Mouse (Mus musculus) right cerebral cortex, postnatal 25 days (tissue): ENCODE data around the gene Duoxa2.
A peak's percentile ranks its signal among the peaks of the same experiment; 100 is the strongest.
"Not testable (repeated sequence)": the region's sequence is repeated elsewhere in the genome, so short reads cannot be mapped to it uniquely, and the experiment has no call there.

ENCODE experiments used
- DNase-seq: peaks from one replicate; pipeline ENCODE4 v3.0.0; 2022

Duoxa2 gene

DNA sequence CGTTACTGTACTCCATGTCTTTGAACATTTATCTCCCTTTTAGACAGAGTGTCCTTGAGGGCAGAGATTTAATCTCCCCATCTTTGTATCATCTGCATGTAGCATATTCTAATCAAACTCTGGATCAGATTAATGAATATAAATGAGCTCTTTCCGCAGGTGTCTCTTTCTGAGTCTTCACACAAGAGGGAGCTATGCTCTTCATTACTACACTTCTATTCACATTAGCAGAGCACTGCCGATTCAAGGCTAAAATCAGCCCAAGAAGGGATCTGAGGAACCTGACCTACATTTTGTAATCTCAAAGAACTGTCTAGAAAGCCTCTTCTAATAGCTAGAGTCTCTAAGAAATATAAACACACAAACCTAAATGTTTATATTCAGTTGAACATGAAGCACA lies 10.9 kb downstream of the Duoxa2 start:
- no peak for DNase-seq

DNA sequence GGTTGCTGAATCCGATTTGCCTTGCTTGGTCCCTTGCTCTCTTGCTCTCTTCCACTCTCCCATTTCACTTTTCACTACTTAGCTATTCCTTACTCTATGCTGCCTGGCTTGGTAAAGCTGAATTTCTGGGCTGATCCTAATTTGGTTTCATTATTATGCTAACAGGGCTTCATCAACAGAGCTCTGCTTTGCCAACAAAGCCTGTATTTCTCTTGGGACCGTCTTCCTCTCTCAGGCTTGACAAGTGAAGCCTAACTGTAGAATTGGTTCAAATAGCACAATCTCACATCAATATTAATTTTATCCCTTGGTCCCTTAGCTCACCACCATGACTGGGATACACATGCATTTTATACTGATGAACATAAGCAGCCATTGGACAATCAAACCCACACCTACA lies 12.9 kb downstream of the Duoxa2 start:
- no peak for DNase-seq

DNA sequence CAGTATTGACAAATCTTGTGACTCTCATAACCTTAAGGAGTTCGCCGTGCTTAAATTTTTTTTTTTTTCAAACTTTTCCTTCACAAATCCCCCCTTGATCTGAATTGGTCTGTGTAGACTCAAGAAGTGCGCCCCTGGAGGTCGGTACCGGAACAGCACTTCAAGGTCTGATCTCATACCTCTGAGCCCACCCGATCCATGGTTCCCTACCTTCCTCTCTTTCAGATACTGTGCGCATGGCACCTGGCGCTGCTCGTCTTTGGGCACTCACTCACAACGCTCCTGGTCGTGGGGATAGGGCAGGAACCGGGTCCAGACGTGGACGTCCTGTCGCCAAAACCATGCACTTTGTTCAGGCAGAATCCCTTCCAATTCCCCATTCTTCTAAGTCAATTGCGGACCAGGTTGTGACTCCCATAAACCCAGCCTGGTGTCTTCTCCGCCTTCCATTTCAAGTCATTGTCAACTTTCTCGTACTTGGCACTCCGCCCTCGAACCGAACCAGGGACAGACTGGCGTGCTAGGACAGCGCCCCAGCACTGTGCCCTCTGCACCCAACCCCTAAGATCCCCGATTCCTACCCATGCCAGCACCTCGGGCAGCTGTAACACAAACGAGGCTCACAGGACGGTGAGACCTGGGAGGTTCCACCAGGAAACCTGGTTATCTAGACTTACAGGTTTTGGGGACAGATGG lies 14.2 kb downstream of the Duoxa2 start:
- DNase-seq: no peak

DNA sequence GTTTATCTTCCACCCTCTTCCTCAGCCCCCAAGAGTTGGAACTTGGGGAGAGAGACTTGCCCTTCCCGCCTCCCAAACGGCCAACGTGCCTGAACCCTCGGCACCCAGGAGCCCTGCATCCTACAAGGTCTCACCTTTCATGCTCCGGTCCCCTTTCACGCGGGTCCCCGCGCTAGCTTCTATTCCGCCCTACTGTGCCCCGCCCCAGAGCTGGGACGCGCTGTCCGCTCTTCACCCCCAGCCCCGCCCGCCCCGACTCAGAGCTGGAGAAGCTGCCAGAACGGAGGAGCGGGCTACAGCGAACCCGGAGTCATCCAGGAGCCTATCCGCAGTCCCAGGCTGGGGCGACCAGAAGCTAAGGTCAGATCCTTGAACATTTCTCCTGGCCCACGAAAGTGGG lies 14.8 kb downstream of the Duoxa2 start, which contains the start of gene Duoxa1:
TSS of gene Duoxa1 (minus strand) at position 195 of the 400 bp plus-strand sequence.
- no peak for DNase-seq

DNA sequence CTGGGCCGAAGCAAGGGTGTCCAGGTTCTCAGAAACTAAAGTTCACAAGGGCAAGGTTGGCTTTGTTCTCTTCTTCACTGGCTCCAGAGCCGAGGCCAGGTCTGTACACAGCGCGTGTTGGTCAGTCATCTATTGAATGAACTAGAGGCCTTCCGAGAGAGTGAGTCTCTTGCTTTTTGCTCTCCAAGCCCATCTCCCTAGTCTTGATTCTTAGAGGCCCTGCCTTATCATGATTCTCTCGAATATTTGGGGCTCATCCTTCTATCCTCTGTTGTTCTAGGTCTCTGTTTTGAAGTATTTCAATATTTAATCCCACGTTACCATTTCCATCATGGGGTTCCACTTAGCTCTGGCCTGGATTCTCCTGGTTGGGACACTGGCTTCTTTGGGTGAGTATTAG lies 16.7 kb downstream of the Duoxa2 start, which contains the start of gene Duox1:
TSS of gene Duox1 (plus strand) at position 301 of the 400 bp plus-strand sequence.
- DNase-seq: no peak

DNA sequence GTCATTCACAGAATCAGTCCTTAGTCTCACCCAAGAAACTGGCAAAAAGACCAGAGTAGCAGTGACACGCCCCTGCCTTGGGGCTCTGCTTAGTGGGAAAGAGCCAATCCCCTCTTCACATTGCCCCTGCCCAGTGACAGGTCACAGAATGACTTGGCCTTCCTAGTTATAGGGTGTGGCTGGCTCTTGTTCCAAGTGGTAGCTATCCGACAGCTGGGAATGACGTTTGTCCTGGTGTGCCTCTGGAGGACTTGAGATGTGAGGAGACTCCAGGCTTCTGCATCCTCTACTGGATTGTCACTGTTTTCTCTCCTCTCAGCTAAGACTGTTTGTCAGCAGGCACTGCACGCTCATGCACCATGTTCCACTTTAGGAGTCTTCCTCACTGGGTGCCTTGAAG lies 18.7 kb downstream of the Duoxa2 start:
- DNase-seq: no peak

DNA sequence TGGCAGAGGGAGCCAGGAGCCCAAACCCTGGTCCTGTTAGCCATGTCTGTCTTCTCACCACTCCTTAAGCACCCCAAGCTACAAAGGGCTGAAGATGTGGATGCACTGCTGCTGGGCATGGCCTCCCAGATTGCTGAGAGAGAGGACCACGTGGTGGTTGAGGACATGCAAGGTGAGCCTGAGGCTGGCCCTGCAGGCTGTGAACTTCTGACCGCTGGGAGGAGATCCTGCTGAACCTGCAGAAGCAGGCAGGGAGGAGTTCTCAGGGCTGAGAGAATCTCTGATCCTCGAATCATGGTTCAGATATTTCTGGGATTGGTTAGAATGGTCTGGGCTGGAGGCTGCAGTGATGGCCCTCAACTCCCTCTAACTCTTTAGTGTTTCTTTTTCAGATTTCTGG lies 25.3 kb downstream of the Duoxa2 start:
- no peak for DNase-seq

DNA sequence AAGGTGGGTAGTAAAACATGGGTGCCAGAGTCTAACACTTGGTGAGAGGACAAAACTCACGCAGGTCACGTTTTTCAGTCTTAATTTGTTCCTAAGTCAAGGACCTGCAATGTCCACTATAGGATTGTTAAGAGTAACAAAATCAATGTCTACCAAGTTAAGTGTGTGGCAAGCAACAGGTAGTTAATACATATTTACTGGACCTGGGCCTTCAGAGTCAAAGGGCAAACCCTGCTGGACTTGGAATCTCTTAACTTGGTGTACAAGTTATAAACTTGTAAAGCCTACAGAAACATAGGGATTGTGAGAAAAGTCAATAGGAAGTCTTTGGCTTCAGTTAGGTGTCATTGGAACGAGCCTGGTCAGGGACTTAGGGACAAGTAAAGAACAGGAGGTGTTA lies 25.9 kb downstream of the Duoxa2 start:
- no peak for DNase-seq

DNA sequence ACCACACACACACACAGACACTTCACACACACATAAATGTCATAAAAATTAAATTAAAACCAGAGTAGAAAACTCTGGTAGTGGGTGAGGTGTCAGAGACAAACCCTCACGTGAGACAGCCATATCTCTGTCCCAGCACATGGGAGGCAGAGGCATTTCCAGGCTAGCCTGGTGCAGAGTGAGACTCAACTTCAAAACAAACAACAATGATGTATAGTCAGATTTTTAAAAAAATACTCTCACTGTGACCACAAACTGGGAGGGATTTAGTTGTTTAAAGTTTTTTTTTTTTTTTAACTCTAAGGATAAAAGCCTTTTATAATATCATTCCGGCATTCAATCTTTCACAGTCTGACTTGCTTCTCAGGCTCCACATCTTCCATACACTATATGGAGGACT lies 26.7 kb downstream of the Duoxa2 start:
- DNase-seq: no peak

DNA sequence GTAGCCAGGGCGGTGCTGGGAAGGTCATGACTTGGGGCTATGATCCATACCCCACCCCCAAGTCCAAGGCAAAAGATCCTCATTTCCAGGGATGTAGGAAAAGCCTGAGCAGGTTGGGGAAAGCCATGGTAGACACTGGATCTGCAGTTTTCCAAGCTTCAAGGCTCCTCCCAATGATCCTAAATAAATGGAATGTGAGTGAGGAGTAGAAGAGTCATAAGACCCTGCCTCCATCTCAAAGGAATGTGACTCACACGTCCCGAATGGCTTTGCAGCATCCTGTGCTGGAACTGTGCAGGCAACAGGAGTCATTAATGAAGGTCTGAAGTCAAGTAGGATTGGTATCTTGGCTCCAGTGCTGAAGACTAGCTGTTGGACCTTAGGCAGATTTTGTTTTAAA lies 29.3 kb downstream of the Duoxa2 start:
- no peak for DNase-seq

DNA sequence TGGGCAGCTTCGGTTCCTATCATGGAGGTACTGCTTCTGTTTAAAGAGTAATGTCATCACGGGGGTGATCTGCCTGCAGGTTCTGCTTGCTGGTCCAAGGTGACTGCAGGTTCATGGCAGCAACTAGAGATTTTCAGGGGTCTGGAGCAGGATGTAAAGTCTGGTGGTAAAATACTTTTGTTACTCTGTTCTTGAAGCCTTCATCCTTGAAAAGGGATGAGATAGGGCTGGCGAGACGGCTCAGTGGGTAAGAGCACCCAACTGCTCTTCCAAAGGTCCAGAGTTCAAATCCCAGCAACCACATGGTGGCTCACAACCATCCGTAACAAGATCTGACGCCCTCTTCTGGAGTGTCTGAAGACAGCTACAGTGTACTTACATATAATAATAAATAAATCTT lies 31.6 kb downstream of the Duoxa2 start:
- not testable (repeated sequence) for DNase-seq

DNA sequence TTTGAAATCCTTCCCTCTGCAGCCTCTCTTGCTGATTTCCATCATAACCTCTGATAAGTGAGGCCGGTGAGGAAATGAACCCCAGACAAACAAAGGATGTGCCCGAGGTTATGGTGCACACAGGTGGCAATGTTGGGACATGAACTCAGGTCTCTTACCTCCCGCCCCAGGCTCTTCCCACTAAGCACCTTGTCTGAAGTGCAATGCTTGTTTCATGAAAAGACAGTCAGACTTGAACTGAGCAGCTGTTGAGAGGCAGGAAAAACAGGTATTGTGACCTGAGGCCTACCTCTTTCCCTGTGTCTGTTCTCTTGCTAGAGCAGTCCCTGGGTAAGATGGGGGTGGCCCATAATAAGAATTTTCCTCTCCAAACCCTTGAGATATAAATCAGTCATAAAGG lies 33.5 kb downstream of the Duoxa2 start:
- DNase-seq: no peak

DNA sequence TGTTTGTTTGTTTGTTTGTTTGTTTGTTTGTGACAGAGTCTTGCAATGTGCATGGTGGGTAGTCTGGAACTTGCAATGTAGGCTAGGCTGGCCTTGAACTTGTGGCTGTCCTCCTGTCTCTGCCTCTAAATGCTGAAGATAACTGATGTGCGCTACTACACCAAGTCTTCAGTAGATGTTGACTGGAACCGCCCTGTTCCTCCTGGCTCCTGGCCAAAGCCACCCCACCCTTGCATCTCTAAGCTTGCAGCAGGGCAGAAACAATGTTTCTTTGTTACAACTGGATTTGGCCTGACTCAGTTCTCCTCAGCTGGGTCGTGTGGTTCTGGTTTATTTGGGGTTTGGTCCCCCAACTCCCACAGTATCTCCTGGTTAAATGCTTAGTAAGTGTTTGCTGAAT lies 35.5 kb downstream of the Duoxa2 start:
- DNase-seq: no peak

DNA sequence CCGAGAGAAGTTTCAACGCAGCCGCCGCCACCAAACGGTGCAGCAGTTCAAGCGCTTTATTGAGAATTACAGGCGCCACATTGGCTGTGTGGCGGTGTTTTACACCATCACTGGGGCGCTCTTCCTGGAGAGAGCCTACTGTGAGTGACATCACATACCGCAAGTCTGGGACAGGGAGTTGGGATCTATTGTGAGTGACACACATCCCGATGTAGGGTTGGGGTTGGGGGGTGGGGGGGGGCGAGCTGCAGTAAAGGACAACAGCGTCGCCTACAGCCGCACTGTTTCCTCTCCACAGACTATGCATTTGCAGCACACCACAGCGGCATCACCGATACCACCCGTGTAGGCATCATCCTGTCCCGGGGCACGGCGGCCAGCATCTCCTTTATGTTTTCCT lies 38.6 kb downstream of the Duoxa2 start:
- DNase-seq: no peak

DNA sequence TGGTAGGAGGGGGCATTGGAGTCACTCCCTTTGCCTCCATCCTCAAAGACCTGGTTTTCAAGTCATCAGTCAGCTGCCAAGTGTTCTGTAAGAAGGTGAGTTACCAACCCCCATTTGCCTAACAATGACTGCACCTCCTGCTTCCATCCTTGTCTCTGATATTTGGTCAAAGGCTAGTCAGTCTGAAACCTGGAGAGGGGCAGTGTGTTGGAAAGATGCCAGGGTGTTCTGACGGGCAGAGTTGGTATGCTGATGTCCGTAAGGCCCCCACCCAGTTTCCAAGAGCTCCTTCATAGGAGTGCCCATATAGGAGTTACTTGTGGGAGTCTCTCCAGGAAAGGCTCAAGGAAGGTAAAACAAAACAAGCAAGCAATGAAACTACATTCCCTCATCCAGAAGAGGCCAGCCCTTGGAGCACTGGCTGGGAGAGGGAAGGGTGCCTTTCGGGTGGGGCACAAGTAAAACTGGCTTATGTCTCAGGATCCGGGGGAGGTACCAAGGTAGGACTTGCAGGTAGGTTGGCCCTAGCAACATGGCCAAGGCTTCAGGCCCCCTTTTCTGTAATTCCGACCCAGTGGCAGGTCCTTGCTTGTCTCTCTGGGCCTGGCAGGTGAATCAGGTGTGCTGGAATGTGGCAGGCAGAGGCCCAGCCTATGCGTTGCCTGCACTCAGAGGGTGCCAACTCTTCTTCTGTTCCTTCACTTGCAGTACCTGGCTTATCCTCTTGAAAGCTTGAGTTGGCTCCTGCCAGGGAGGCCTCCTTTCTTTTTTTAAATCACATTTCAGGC lies 46.6 kb downstream of the Duoxa2 start:
- DNase-seq: no peak

DNA sequence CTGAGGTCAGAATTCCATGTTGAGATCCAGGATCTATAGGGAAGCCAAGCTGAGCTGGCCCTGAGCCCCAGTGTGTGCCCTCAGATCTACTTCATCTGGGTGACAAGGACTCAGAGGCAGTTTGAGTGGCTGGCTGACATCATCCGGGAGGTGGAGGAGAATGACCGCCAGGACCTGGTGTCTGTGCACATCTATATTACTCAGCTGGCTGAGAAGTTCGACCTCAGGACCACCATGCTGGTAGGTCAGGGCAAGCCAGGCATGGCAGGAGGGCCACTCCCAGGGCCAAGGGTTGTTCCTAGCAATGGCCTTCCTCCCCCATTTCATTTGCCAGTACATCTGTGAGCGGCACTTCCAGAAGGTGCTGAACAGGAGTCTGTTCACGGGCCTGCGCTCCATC lies 47.5 kb downstream of the Duoxa2 start:
- not testable (repeated sequence) for DNase-seq

DNA sequence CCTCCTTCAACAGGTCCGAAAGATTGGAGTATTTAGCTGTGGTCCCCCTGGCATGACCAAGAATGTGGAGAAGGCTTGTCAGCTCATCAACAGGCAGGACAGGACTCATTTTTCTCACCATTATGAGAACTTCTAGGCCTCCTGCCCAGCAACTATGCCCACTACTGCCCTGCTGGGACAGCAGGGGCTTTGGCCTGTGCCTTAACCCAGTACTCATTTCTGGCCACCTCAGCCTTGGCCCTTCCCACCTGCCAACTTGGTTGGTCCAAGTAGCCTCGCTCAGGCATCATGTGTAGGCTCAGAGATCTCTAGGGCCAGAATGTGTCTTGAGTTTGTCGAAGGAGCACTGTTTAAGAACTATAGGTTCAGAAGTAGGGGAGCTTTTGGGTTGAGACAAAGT lies 48.6 kb downstream of the Duoxa2 start:
- no peak for DNase-seq

DNA sequence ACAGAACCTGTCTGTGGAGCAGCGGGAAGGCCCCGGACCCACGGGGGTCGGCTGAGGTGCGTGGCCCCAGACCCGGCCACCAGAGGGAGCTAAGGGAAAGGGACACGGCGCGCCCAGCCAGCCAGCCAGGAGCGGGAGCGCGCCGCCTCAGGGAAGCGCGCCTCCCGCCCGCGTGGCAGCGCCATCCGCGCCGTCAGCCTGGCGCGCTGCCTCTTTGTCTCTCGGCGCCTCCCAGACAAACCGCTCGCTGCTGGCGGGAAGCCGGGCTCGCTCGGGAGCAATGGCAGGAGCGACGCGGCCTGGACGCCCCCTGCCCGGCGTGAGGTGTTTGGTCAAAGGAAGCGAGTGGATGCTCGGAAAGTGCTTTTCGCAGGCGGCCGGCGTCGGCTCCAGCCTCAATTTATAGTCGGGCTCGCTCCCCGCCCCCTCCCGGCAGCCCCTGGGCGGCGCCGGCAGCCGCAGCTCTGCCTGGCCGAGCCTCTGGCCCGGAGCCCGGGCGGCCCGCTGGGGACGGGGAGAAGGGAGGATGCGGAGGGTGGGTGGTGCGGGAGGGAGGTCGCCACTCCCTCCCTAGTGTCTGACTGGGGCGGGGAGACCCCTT lies 49.9 kb downstream of the Duoxa2 start:
- DNase-seq: peak; percentile 92

DNA sequence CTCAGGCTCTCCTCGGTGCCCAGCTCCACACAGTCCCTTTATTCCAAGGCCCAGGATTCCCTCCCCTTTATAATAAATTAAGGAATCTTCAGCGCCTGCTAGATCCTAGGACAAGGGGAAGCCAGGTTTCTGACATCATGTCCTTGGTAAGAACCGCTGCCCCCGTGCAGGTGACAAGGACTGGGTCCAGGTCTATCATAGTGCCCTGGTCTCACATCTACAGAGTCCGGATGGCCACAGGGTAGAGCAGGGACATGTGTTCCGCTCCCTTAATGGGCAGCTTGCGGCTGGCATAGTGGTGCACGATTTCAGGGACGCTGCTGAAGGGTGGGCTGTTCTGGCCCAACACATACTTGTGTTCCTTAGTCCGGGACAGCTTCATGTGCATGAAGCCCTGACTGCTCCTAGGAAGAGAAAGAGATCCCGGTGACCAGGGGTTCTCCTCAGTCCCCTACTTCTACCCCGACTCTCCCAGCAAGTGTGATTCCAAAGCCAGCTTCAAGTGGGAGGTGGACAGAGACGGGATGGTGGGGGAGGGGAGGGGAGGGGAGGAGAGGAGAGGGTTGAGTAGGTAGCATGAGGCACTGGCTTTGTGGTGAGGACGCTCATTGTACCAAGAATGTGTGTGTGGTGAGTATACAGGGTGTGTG lies 50.6 kb downstream of the Duoxa2 start:
- no peak for DNase-seq

DNA sequence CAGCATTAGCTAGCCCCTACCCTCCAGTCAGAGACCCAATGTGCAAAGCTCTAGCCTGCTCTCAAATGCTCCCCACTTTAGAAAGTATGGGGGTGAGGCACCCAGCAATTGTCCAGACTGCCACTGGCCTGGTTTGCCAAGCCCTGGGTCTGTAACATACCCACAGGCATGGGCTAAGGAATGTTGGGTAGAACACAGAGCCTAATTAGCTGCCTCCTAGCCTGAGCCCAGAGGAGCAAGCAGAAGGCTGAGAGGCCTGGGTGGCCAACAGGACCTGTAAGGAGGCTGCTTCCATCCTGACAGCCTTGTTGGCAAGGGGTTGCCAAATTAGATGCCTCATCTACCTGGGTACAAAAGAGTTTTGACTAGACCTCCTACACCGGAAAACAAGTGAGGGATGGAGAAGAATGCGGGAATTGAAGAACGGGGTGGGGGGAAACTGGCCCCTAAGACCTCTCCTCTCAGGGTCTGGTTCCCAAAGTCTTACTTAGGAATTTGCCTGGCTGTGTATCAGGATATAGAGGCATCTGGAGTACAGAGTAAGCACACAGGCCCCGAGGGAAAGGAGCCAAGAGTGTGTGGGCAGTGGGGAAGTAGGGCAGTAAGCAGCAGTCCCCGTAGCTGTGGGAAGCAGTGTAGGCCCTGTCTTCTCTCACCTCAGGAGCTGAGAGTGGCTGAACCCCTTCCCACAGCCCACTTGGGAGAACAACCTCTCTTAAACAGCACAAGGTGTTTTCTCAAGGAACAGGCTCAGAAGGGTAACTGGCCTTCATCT lies 52.6 kb downstream of the Duoxa2 start:
- peak; percentile 71 for DNase-seq

DNA sequence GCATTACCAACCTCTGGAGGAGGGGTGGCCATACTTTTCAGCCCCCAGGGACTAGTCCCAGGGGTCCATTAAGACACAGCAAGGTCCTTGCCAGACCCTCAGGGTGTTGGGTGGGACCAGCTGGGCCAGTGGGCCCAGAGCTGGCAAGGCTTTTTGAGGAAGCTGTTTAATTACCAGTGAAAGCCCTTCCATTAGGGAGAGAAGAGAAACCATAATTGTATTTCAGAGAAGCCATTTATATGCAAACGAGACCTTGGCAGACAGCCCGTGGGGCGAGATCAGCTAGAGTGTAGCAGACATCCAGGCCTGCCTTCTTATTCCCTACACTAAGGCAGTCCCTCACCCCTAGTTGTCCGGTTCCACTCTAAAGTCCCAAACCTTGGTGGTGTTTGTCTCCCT lies 53.2 kb downstream of the Duoxa2 start:
- peak; percentile 55 for DNase-seq
